Mouse (Mus musculus): Measurements from ENCODE around the gene Gm42906.

Gm42906 gene

DNA sequence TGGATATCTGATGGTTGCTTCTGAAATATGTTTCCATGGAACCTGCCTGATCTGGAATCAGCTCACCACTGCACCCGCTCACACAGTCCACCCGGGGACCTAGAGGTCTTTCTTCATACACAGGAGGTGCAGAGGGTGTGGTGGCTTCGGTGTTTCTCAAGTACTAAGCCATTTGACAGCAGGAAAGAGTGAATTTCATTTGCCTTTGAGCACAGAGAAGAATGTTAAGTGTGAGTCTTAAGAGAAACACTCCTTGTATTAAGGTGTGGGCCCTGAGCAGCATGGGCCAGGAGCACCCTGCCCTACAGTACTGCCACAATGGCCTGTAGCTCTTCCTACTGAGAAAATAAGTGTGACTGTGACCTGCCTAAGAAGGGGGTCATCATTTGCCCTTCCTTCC lies 259.8 kb downstream of the Gm42906 start:
- Histone ChIP-seq H3K4me3 (replicated peaks; ENCODE audit: low read length) (no peak overlapping the region), H3K27me3 (ENCODE audit: insufficient read depth, low read length) (no peaks in the 10 kb centered on the region)

DNA sequence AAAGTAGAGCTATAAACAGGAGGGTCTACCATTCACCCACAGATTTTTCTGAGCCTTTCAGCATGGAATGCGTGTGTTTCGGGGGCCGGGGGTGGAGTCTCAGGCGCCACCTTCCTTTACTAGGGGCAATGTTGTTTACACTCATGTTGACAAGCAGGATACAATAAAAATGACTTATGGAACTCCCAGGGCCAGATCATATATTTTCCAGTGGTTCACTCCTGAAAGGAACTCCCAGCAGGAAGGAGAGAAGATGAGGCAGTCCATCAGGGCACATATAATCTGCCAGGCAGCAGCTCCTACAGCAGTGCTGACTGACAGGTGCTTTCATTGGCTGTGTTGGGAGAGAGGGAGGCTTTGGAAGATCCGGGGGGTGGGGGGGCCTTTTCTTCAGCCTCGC lies 260.3 kb downstream of the Gm42906 start:
- H3K4me3 ChIP-seq (replicated peaks; ENCODE audit: low read length): no peak overlapping the region
- H3K27me3 ChIP-seq (ENCODE audit: insufficient read depth, low read length): no peaks in the 10 kb centered on the region
- H3K4me1 ChIP-seq (replicated peaks; ENCODE audit: low read depth, low read length): peaks cover 5% of the 10 kb centered on the region
- TF ChIP-seq CTCF (conservative IDR thresholded peaks at IDR 0.05; ENCODE audit: low read length): no peak
- TF ChIP-seq POU5F1 (IDR thresholded peaks at IDR 0.05; ENCODE audit: borderline replicate concordance, low read length): no peak
- no peaks in the 10 kb centered on the region for H3K36me3 ChIP-seq (ENCODE audit: insufficient read depth, low read length)
- H3K9me3 ChIP-seq (ENCODE audit: low read length): no peaks in the 10 kb centered on the region

More for the DNA sequence above, 259.8 kb downstream of the Gm42906 start:
- TF ChIP-seq CTCF (conservative IDR thresholded peaks at IDR 0.05; ENCODE audit: low read length): no peak
- TF ChIP-seq NANOG (IDR thresholded peaks at IDR 0.05; ENCODE audit: borderline replicate concordance, low read length): no peak
- no peak for TF ChIP-seq POU5F1 (IDR thresholded peaks at IDR 0.05; ENCODE audit: borderline replicate concordance, low read length)
- Histone ChIP-seq H3K36me3 (ENCODE audit: insufficient read depth, low read length) (no peaks in the 10 kb centered on the region), H3K4me1 (replicated peaks; ENCODE audit: low read depth, low read length) (peaks cover 5% of the 10 kb centered on the region), H3K9me3 (ENCODE audit: low read length) (no peaks in the 10 kb centered on the region)

DNA sequence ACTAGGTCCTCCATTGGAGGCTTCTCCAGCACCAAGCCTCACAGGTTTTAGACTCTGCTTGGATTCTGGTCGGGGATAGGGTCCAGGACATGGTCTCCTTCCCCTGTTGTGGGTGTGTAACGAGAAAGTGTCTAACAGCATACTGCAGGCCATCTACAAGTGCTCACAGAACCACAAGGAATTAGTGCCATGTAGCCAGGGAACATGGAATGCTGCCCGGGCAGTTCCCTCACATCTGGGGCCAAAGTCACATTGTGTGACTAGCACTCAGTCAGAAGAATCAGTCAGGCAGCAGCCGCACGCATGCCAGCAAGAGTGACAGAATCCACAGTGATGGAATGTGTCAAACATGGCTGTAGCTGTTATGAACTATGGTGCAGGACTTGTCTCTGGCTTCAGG lies 261.7 kb downstream of the Gm42906 start:
- Histone ChIP-seq H3K4me3 (replicated peaks; ENCODE audit: low read length) (no peak overlapping the region), H3K4me1 (replicated peaks; ENCODE audit: low read depth, low read length) (peaks cover 5% of the 10 kb centered on the region), H3K9me3 (ENCODE audit: low read length) (no peaks in the 10 kb centered on the region), H3K27me3 (ENCODE audit: insufficient read depth, low read length) (no peaks in the 10 kb centered on the region), H3K36me3 (ENCODE audit: insufficient read depth, low read length) (no peaks in the 10 kb centered on the region)
- TF ChIP-seq NANOG (IDR thresholded peaks at IDR 0.05; ENCODE audit: borderline replicate concordance, low read length) (no peak), POU5F1 (IDR thresholded peaks at IDR 0.05; ENCODE audit: borderline replicate concordance, low read length) (no peak), CTCF (conservative IDR thresholded peaks at IDR 0.05; ENCODE audit: low read length) (no peak)

GRCm38 (mm10) chr5:151165381-151166016 lies 262.5 kb downstream of the Gm42906 start:
- Histone ChIP-seq H3K27me3 (ENCODE audit: insufficient read depth, low read length) (no peaks in the 10 kb centered on the region), H3K4me1 (replicated peaks; ENCODE audit: low read depth, low read length) (peaks cover 5% of the 10 kb centered on the region), H3K36me3 (ENCODE audit: insufficient read depth, low read length) (no peaks in the 10 kb centered on the region), H3K9me3 (ENCODE audit: low read length) (no peaks in the 10 kb centered on the region), H3K4me3 (replicated peaks; ENCODE audit: low read length) (no peak overlapping the region)
- no peak for TF ChIP-seq POU5F1 (IDR thresholded peaks at IDR 0.05; ENCODE audit: borderline replicate concordance, low read length)
- no peak for TF ChIP-seq CTCF (conservative IDR thresholded peaks at IDR 0.05; ENCODE audit: low read length)
- no peak for TF ChIP-seq NANOG (IDR thresholded peaks at IDR 0.05; ENCODE audit: borderline replicate concordance, low read length)

DNA sequence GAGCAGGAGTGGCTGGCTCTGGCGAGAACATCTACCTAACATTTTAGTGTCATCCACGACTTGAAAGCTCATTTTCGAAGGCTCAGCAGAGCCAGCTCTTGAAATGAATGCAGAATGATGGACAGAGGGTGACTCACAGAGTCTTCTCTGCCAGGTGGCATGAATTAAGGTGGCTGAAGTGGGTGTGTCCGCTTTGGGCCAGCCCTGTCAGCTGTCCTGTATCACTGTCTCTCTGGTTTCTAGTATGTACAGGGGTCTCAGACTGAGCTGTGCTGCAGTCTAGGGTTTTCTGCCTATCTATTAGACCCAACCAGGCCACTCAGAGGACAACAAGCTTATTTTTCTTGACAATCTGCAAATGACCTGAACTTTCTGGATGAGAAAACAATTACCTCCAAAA lies 263.1 kb downstream of the Gm42906 start:
- TF ChIP-seq CTCF (conservative IDR thresholded peaks at IDR 0.05; ENCODE audit: low read length) (no peak), NANOG (IDR thresholded peaks at IDR 0.05; ENCODE audit: borderline replicate concordance, low read length) (no peak), POU5F1 (IDR thresholded peaks at IDR 0.05; ENCODE audit: borderline replicate concordance, low read length) (no peak)
- Histone ChIP-seq H3K4me1 (replicated peaks; ENCODE audit: low read depth, low read length) (peaks cover 5% of the 10 kb centered on the region), H3K27me3 (ENCODE audit: insufficient read depth, low read length) (no peaks in the 10 kb centered on the region), H3K4me3 (replicated peaks; ENCODE audit: low read length) (no peak overlapping the region), H3K36me3 (ENCODE audit: insufficient read depth, low read length) (no peaks in the 10 kb centered on the region), H3K9me3 (ENCODE audit: low read length) (no peaks in the 10 kb centered on the region)

DNA sequence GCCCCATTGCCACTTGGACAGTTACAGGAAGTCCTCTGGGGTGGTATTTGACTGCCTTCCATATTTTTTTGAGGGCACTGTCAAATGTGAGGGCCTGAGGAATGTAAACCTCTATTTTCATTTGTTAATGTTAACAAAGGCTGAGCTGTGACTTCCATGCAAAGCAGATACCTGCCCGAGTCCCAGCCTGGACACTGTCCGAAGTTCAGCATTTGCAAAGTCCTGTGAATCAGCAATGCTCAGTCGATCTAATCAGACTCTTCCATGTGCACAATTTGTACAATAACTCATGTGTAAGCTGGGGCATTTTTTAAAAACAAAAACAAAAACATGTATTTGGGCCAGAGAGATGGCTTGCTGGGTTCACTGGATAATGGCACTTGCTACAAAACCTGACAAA lies 265.3 kb downstream of the Gm42906 start:
- peaks cover 5% of the 10 kb centered on the region for H3K4me1 ChIP-seq (replicated peaks; ENCODE audit: low read depth, low read length)
- H3K27me3 ChIP-seq (ENCODE audit: insufficient read depth, low read length): no peaks in the 10 kb centered on the region
- no peaks in the 10 kb centered on the region for H3K9me3 ChIP-seq (ENCODE audit: low read length)
- no peaks in the 10 kb centered on the region for H3K36me3 ChIP-seq (ENCODE audit: insufficient read depth, low read length)
- no peak overlapping the region for H3K4me3 ChIP-seq (replicated peaks; ENCODE audit: low read length)
- TF ChIP-seq NANOG (IDR thresholded peaks at IDR 0.05; ENCODE audit: borderline replicate concordance, low read length): no peak
- no peak for TF ChIP-seq POU5F1 (IDR thresholded peaks at IDR 0.05; ENCODE audit: borderline replicate concordance, low read length)
- no peak for TF ChIP-seq CTCF (conservative IDR thresholded peaks at IDR 0.05; ENCODE audit: low read length)

GRCm38 (mm10) chr5:151155247-151155646 lies 272.7 kb downstream of the Gm42906 start:
- Histone ChIP-seq H3K27me3 (ENCODE audit: insufficient read depth, low read length) (no peaks in the 10 kb centered on the region), H3K4me3 (replicated peaks; ENCODE audit: low read length) (no peak overlapping the region), H3K4me1 (replicated peaks; ENCODE audit: low read depth, low read length) (peaks cover 35% of the 10 kb centered on the region), H3K9me3 (ENCODE audit: low read length) (no peaks in the 10 kb centered on the region; the same call in 1 of the 2 replicates), H3K36me3 (ENCODE audit: insufficient read depth, low read length) (no peaks in the 10 kb centered on the region)
- TF ChIP-seq NANOG (IDR thresholded peaks at IDR 0.05; ENCODE audit: borderline replicate concordance, low read length) (no peak), CTCF (conservative IDR thresholded peaks at IDR 0.05; ENCODE audit: low read length) (no peak), POU5F1 (IDR thresholded peaks at IDR 0.05; ENCODE audit: borderline replicate concordance, low read length) (no peak)

- TF ChIP-seq POU5F1 (IDR thresholded peaks at IDR 0.05; ENCODE audit: borderline replicate concordance, low read length) (no peak), NANOG (IDR thresholded peaks at IDR 0.05; ENCODE audit: borderline replicate concordance, low read length) (no peak), CTCF (conservative IDR thresholded peaks at IDR 0.05; ENCODE audit: low read length) (no peak)
- no peak overlapping the region for H3K4me3 ChIP-seq (replicated peaks; ENCODE audit: low read length)
- no peaks in the 10 kb centered on the region; the same call in 1 of the 2 replicates for H3K9me3 ChIP-seq (ENCODE audit: low read length)
Observed at GRCm38 (mm10) chr5:151154780-151155179, 273.2 kb downstream of the Gm42906 start.

DNA sequence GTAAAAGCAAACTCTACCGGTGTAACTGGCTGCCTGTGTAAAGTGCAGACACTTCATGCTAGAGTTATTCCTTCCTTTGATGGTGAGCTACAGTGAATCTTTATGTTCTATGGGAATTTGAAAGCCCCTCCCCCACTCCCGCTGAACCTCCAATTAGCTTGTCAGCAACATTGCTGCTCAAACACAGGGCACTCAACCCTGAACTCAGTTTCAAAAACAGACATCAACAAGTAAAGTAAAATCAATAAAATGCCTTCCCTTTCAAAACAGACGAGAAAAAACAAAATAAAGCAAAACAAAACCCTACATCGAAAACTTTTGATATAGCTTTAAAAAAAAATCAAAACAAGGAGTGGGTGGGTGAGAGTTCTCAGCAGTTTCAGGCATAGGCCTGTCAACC lies 273.9 kb downstream of the Gm42906 start:
- Histone ChIP-seq H3K9me3 (ENCODE audit: low read length) (no peaks in the 10 kb centered on the region; the same call in 1 of the 2 replicates), H3K4me3 (replicated peaks; ENCODE audit: low read length) (no peak overlapping the region), H3K36me3 (ENCODE audit: insufficient read depth, low read length) (no peaks in the 10 kb centered on the region), H3K4me1 (replicated peaks; ENCODE audit: low read depth, low read length) (peaks cover 35% of the 10 kb centered on the region), H3K27me3 (ENCODE audit: insufficient read depth, low read length) (no peaks in the 10 kb centered on the region)
- TF ChIP-seq POU5F1 (IDR thresholded peaks at IDR 0.05; ENCODE audit: borderline replicate concordance, low read length) (no peak), NANOG (IDR thresholded peaks at IDR 0.05; ENCODE audit: borderline replicate concordance, low read length) (no peak), CTCF (conservative IDR thresholded peaks at IDR 0.05; ENCODE audit: low read length) (no peak)

More at GRCm38 (mm10) chr5:151154780-151155179, 273.2 kb downstream of the Gm42906 start:
- Histone ChIP-seq H3K27me3 (ENCODE audit: insufficient read depth, low read length) (no peaks in the 10 kb centered on the region), H3K36me3 (ENCODE audit: insufficient read depth, low read length) (no peaks in the 10 kb centered on the region), H3K4me1 (replicated peaks; ENCODE audit: low read depth, low read length) (peaks cover 35% of the 10 kb centered on the region)
